Mouse (Mus musculus) megakaryocyte, embryonic 14.5 days (primary cell): ENCODE data around the gene Kifc3.

Experiments
- FLI1 ChIP-seq: IDR thresholded peaks from 2 replicates; pipeline ENCODE4 v1.6.1; 2012; ENCODE audit warnings: low read length, inconsistent platforms, mixed read lengths
- GATA1 ChIP-seq: IDR thresholded peaks from 3 replicates; pipeline ENCODE4 v1.6.1; 2012; ENCODE audit warnings: mixed read lengths, low read length, inconsistent platforms, borderline replicate concordance

- TF ChIP-seq GATA1 (no peak), FLI1 (no peak)
These were observed 122.0 kb downstream of the Kifc3 start, which contains the start of gene Katnb1 for GRCm38 (mm10) chr8:95080381-95081341.
